In the genomic region with DNA sequence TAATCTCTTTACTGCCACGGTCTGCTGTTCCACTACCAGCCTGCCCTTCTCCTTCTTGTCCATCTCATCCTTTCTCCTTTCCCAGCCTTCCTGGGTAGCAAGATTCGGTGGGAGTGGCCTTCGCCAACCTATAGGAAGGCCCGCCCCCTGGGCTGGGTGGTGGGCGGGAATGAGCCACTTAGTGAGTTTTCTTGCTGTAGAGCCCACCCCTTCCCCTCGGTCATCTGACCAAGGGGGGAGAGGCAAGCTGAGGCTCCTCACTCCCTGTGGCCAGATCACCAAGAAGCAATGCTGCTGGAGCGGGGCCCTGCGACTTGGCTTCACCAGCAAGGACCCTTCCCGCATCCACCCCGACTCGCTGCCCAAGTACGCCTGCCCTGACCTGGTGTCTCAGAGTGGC, we compare ENCODE assay signal across 9 mouse cellular contexts.
DNase-seq lines count a peak whose midpoint lies in the region; ATAC-seq lines count a peak whose summit lies in the region.
"Had no signal": no experiment of that assay in that cellular context is flagged by ENCODE, and none has a peak within 500 bp of the region (broad histone marks: within the 10 kb centered on the region; RNA-seq: fewer than 3 reads in every experiment).

No protein-coding gene starts in this region.

- intact Hi-C loops in left cerebral cortex, postnatal 4 days (cut with DNase I), result no loop called here
- intact Hi-C loops in left cerebral cortex, postnatal 36 days (cut with DNase I), result no loop called here

- peaks cover 5% of the 10 kb centered on the region; the same call in 1 of the 2 replicates for H3K4me1 ChIP-seq in midbrain, embryonic 12.5 days
- no peaks in the 10 kb centered on the region for H3K4me1 ChIP-seq in midbrain, embryonic 15.5 days
- H3K4me1 ChIP-seq in forebrain, embryonic 13.5 days, result no peaks in the 10 kb centered on the region

- H3K4me2 ChIP-seq in midbrain, embryonic 12.5 days (replicated peaks), result peak overlapping the region; percentile 42
- no peak overlapping the region for H3K4me2 ChIP-seq in midbrain, embryonic 15.5 days
- H3K4me2 ChIP-seq in forebrain, embryonic 13.5 days, result peak overlapping the region; percentile 46

- peak; percentile 57 for DNase-seq in liver
- DNase-seq in left cerebral cortex, postnatal 4 days, result no peak
- DNase-seq in frontal cortex, postnatal 14 days (ENCODE audit: low spot score in 2 of 2), result no peak
- no peak for DNase-seq in left cerebral cortex, postnatal 36 days (ENCODE audit: low spot score in 2 of 2)
- DNase-seq: gastrocnemius, postnatal 36 days; thymus, adult 18-20 months had no signal

- 30% methylated on average over 12 of the region's 12 CpGs for WGBS in midbrain, embryonic 12.5 days
- WGBS in midbrain, embryonic 15.5 days, result 47% methylated on average over 12 of the region's 12 CpGs
- 40% methylated on average over 12 of the region's 12 CpGs for WGBS in forebrain, embryonic 13.5 days

- H3K4me3 ChIP-seq in midbrain, embryonic 12.5 days, result peak overlapping the region; percentile 23
- H3K4me3 ChIP-seq in midbrain, embryonic 15.5 days, result no peak overlapping the region
- peak overlapping the region; percentile 5; the same call in 1 of the 2 replicates for H3K4me3 ChIP-seq in forebrain, embryonic 13.5 days

- no peaks in the 10 kb centered on the region for H3K9me3 ChIP-seq in midbrain, embryonic 12.5 days
- H3K9me3 ChIP-seq in midbrain, embryonic 15.5 days, result no peaks in the 10 kb centered on the region
- H3K9me3 ChIP-seq in forebrain, embryonic 13.5 days (replicated peaks), result no peaks in the 10 kb centered on the region

- H3K36me3 ChIP-seq in midbrain, embryonic 12.5 days, result no peaks in the 10 kb centered on the region
- no peaks in the 10 kb centered on the region for H3K36me3 ChIP-seq in midbrain, embryonic 15.5 days (replicated peaks)
- no peaks in the 10 kb centered on the region for H3K36me3 ChIP-seq in forebrain, embryonic 13.5 days (ENCODE audit: poor library complexity, severe bottlenecking)

- H3K27ac ChIP-seq in midbrain, embryonic 12.5 days (replicated peaks), result no peak overlapping the region
- H3K27ac ChIP-seq in midbrain, embryonic 15.5 days, result no peak overlapping the region
- no peak overlapping the region for H3K27ac ChIP-seq in forebrain, embryonic 13.5 days

- H3K9ac ChIP-seq in midbrain, embryonic 12.5 days (replicated peaks), result 0 out of 2 replicates have a peak overlapping the region, but pooled peaks have one; percentile 20
- H3K9ac ChIP-seq in midbrain, embryonic 15.5 days, result no peak overlapping the region
- H3K9ac ChIP-seq in forebrain, embryonic 13.5 days, result no peak overlapping the region

- peaks cover 18% of the 10 kb centered on the region for H3K27me3 ChIP-seq in midbrain, embryonic 12.5 days
- 0 out of 2 replicates have a peak, but pooled peaks cover 3% of the 10 kb centered on the region for H3K27me3 ChIP-seq in midbrain, embryonic 15.5 days (replicated peaks)
- H3K27me3 ChIP-seq in forebrain, embryonic 13.5 days, result no peaks in the 10 kb centered on the region

- 0 out of 2 replicates have a peak, but pooled peaks have one; percentile 44 for ATAC-seq in midbrain, embryonic 12.5 days (ENCODE audit: low FRiP score, low read depth)
- ATAC-seq in midbrain, embryonic 15.5 days (replicated peaks), result no peak
- peak; percentile 61; the same call in 1 of the 2 replicates for ATAC-seq in forebrain, embryonic 13.5 days
